Mouse (Mus musculus) liver, postnatal 0 days (tissue): ENCODE measurements around the gene Dagla.

ENCODE experiments used
- CTCF ChIP-seq: sonication (generic); IDR thresholded peaks from 2 replicates; pipeline ENCODE4 v1.5.1; 2016; ENCODE audit warnings: antibody characterized with exemption, low read depth
- EP300 ChIP-seq: IDR thresholded peaks from 2 replicates; pipeline ENCODE4 v1.6.1; 2016; ENCODE audit warnings: antibody characterized with exemption, low read depth, mild to moderate bottlenecking

- TF ChIP-seq CTCF (no peak), EP300 (no peak)
Measured at GRCm38 (mm10) chr19:10302852-10303251, 1.8 kb downstream of the Dagla start.
